Mouse (Mus musculus): ENCODE measurements at regions not wholly inside any gene's neighbourhood (a gene's known extent, or its start where the extent isn't known, plus 50 kb on each side); places are given as distances from the start of the nearest gene placed in this dataset.

GRCm38 (mm10) chr3:60168135-60168926 lies 86.7 kb downstream of the Sucnr1 start:
- TF ChIP-seq CTCF (IDR thresholded peaks at IDR 0.05; ENCODE audit: low read depth, low read length) = no peak
- TF ChIP-seq GATA1 (IDR thresholded peaks at IDR 0.05; ENCODE audit: borderline replicate concordance, low read length) = no peak
- TF ChIP-seq GATA2 (IDR thresholded peaks at IDR 0.05; ENCODE audit: borderline replicate concordance, low read depth, low read length) = no peak
